In the genomic region with DNA sequence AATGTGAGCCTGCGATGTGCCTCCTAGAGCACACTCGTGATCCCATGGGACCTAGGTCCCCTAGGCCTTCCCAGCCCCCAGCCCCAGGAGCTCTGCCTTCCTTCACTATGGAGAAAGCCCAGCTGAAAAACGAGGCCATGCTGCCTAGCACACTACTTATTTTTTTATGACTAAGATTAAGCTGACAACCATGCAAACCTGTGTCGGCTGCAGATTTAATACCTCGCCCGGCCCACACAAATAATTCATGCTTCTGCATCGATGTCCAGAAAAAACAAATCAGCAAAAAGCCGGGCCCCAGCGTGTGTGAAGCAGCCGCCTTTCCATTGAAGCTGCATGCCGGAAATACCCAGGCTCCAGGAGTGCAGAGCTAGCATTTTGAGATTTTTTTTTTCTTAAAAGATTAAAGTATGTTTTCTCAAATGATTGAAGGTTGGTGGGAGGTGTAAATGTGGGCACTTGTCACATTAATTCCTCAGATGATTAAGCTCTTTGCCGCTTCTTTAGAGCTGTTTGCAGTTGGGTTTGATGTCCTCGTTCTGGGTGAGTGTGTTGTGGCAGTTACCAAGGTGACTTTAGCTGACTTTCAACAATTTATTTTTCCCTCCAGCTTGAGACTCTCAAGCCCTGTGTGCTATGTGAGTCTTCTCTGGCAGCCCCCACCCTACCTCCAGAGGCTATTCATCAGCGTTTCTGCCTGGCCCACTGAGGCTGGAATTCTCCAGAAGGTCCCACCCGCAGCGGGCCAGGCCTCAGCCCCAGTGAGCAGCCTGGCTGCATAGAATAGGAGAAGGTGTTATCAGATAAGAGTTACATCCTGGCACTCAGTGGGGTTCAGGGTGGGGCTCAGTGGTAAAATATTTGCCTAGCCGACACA, we compare ENCODE assay signal across 9 mouse cellular contexts. TPM values are rescaled to one million over a fixed set of nuclear protein-coding genes. Genes with fewer than 3 reads are reported as not detected.
A peak's percentile ranks its signal among the peaks of the same experiment; 100 is the strongest.
DNase-seq lines count a peak whose midpoint lies in the region; ATAC-seq and TF ChIP-seq lines count a peak whose summit lies in the region.
"Had no signal": no experiment of that assay in that cellular context is flagged by ENCODE, and none has a peak within 500 bp of the region (broad histone marks: within the 10 kb centered on the region; RNA-seq: fewer than 3 reads in every experiment).

No protein-coding gene starts in this region.

- ATAC-seq in forebrain, embryonic 12.5 days (ENCODE audit: low FRiP score): no peak
- peak; percentile 31; the same call in 1 of the 2 replicates for ATAC-seq in stomach, embryonic 16.5 days (ENCODE audit: insufficient read depth, low FRiP score)
- ATAC-seq in erythroid progenitor cell, adult 5-6 weeks (replicated peaks; ENCODE audit: low FRiP score, poor library complexity, severe bottlenecking): no peak

- no peaks in the 10 kb centered on the region for H3K79me2 ChIP-seq in heart, adult 2 months (replicated peaks; ENCODE audit: control insufficient read depth, insufficient read depth, low read length)

- H3K36me3 ChIP-seq in heart, adult 2 months (ENCODE audit: control insufficient read depth, insufficient read depth, low read length): peaks cover 8% of the 10 kb centered on the region
- peaks cover 35% of the 10 kb centered on the region for H3K36me3 ChIP-seq in forebrain, embryonic 12.5 days (replicated peaks)
- H3K36me3 ChIP-seq in stomach, embryonic 16.5 days (ENCODE audit: control insufficient read depth, insufficient read depth, low read length): no peaks in the 10 kb centered on the region

- H3K9me3 ChIP-seq in forebrain, embryonic 12.5 days: no peaks in the 10 kb centered on the region
- no peaks in the 10 kb centered on the region for H3K9me3 ChIP-seq in stomach, embryonic 16.5 days (replicated peaks; ENCODE audit: control insufficient read depth, low read length)

- TF ChIP-seq POLR2A in heart, adult 2 months (IDR thresholded peaks at IDR 0.05; ENCODE audit: insufficient read depth, low read depth, low read length): no peak

- H3K9ac ChIP-seq in heart, adult 2 months (ENCODE audit: low read depth, low read length): no peak overlapping the region
- 0 out of 2 replicates have a peak overlapping the region, but pooled peaks have one; percentile 12 for H3K9ac ChIP-seq in forebrain, embryonic 12.5 days
- 0 out of 2 replicates have a peak overlapping the region, but pooled peaks have one; percentile 23 for H3K9ac ChIP-seq in stomach, embryonic 16.5 days (ENCODE audit: low read length)

- no peak overlapping the region for H3K4me3 ChIP-seq in heart, adult 2 months
- H3K4me3 ChIP-seq in forebrain, embryonic 12.5 days (replicated peaks): no peak overlapping the region
- no peak overlapping the region for H3K4me3 ChIP-seq in stomach, embryonic 16.5 days (replicated peaks; ENCODE audit: low read length)

- H3K27ac ChIP-seq in heart, adult 2 months: peak overlapping the region; percentile 67
- peak overlapping the region; percentile 68 for H3K27ac ChIP-seq in forebrain, embryonic 12.5 days
- peak overlapping the region; percentile 60 for H3K27ac ChIP-seq in stomach, embryonic 16.5 days (ENCODE audit: low read length)

- 54% methylated on average over 17 of the region's 17 CpGs for WGBS in heart, adult 2 months
- 62% methylated on average over 17 of the region's 17 CpGs for WGBS in forebrain, embryonic 12.5 days
- WGBS in stomach, embryonic 16.5 days: 23% methylated on average over 17 of the region's 17 CpGs

- H3K27me3 ChIP-seq in heart, adult 2 months (ENCODE audit: control insufficient read depth, insufficient read depth, low read length): no peaks in the 10 kb centered on the region
- H3K27me3 ChIP-seq in forebrain, embryonic 12.5 days: no peaks in the 10 kb centered on the region
- no peaks in the 10 kb centered on the region for H3K27me3 ChIP-seq in stomach, embryonic 16.5 days (ENCODE audit: control insufficient read depth, insufficient read depth, low read length)
- H3K27me3 ChIP-seq: CH12.LX had no signal

- no peak overlapping the region for H3K4me2 ChIP-seq in forebrain, embryonic 12.5 days
- no peak overlapping the region for H3K4me2 ChIP-seq in stomach, embryonic 16.5 days (ENCODE audit: low read depth, low read length)

- peaks cover 14% of the 10 kb centered on the region for H3K4me1 ChIP-seq in heart, adult 2 months (ENCODE audit: control insufficient read depth, insufficient read depth, low read length)
- peaks cover 36% of the 10 kb centered on the region for H3K4me1 ChIP-seq in forebrain, embryonic 12.5 days
- peaks cover 25% of the 10 kb centered on the region for H3K4me1 ChIP-seq in stomach, embryonic 16.5 days (ENCODE audit: control insufficient read depth, insufficient read depth, low read length)

- TF ChIP-seq CTCF in heart, adult 2 months (IDR thresholded peaks at IDR 0.05): no peak

- intact Hi-C loops in heart, adult 2 months (cut with DNase I): no loop called here
- intact Hi-C loops in left cerebral cortex, postnatal 14 days (cut with DNase I): no loop called here

- TF ChIP-seq EP300 in heart, adult 2 months (IDR thresholded peaks at IDR 0.05; ENCODE audit: insufficient read depth, low read depth, low read length): no peak

- DNase-seq in heart, adult 2 months: peak in 1 of 2 experiments; percentile 26
- no peak for DNase-seq in heart, adult 11 months
- DNase-seq in CD8-positive naive resting alpha-beta T cell, adult 2 months (ENCODE audit: low read depth in 2 of 2, low spot score in 2 of 2): peak; percentile 34 to 40
- DNase-seq in liver: peak; percentile 42
- no peak for DNase-seq in left cerebral cortex, postnatal 14 days (ENCODE audit: low spot score in 2 of 2)

RNA-seq across cellular contexts. Expression of gene Trim8, which starts 30.9 kb away (rescaled TPM):
- total RNA-seq in heart, adult 2 months (2021): 10 to 100 TPM; 39.2 to 39.8 TPM
- polyA plus RNA-seq in heart, adult 2 months (2012; rRNA removed): 17.2 and 24.1 TPM in 2 replicates
- 33.9 and 35.1 TPM in 2 replicates for polyA plus RNA-seq in forebrain, embryonic 12.5 days (2016; fragmentation: Nextera tagmentation; extraction: Ambion mirVana)
- 11.8 and 16.2 TPM in 2 replicates for polyA plus RNA-seq in stomach, embryonic 16.5 days (2015; fragmentation: Nextera tagmentation; extraction: Ambion mirVana)
- total RNA-seq in erythroid progenitor cell, adult 5-6 weeks (2015; ENCODE audit: low replicate concordance): 4.2 and 9.4 TPM in 2 replicates
- 5.5 and 7.7 TPM in 2 replicates for total RNA-seq in erythroid progenitor cell, adult 5-6 weeks (2017; ENCODE audit: low replicate concordance)
- total RNA-seq in left cerebral cortex, postnatal 14 days (2021): 100 to 1,000 TPM; 103 to 110 TPM

Comparison
In these comparisons a context has a peak if more than half of its experiments do, and no peak if none do; other contexts are left out.
1. DNase-seq: peak in CD8-positive naive resting alpha-beta T cell, adult 2 months (2 of 2) and liver (single experiment); none in heart, adult 11 months (single experiment) and left cerebral cortex, postnatal 14 days (0 of 2).
2. Peak in every context shown above with its lines, with median percentiles within 50 percentile points of each other: H3K27ac ChIP-seq.